Mouse (Mus musculus) forebrain, embryonic 16.5 days (tissue): ENCODE data around the gene Preb. TPM values are rescaled to one million over a fixed set of nuclear protein-coding genes. Genes with fewer than 3 reads are reported as not detected.

Experiments used
- polyA plus RNA-seq: library from polyadenylated mRNA; unstranded; fragments of >200 nt; fragmentation: Nextera tagmentation; extraction: Ambion mirVana; gene quantifications from 2 replicates; pipeline ENCODE4 v1.2.1, GENCODE M21; 2015

Gene Preb
- polyA plus RNA-seq, 1 experiment from 2014 or later, result 135 TPM

Other genes starting within 250 kb of the Preb start
- gene Dpysl5, start 248.8 kb downstream of the Preb start, polyA plus RNA-seq, result 274 and 278 TPM in 2 replicates
- 98.6 and 118 TPM in 2 replicates for gene Mapre3, start 145.7 kb downstream of the Preb start, polyA plus RNA-seq
- 50.6 and 52.7 TPM in 2 replicates for gene Tmem214, start 92.3 kb downstream of the Preb start, polyA plus RNA-seq
- gene Agbl5, start 71.7 kb downstream of the Preb start, polyA plus RNA-seq, result 22.7 and 23.3 TPM in 2 replicates
- 216 and 217 TPM in 2 replicates for gene Ost4, start 52.6 kb downstream of the Preb start, polyA plus RNA-seq
- 13.5 and 20.5 TPM in 2 replicates for gene Emilin1, start 47.0 kb downstream of the Preb start, polyA plus RNA-seq
- gene Khk, start 38.9 kb downstream of the Preb start, polyA plus RNA-seq, result 6.3 and 7.7 TPM in 2 replicates
- 15.8 and 29.0 TPM in 2 replicates for gene Cgref1, start 14.8 kb downstream of the Preb start, polyA plus RNA-seq
- gene Tcf23, start 8.3 kb upstream of the Preb start, polyA plus RNA-seq, result not detected in 2 replicates
- 155 and 158 TPM in 2 replicates for gene Atraid, start 88.0 kb upstream of the Preb start, polyA plus RNA-seq
- 15.7 and 18.2 TPM in 2 replicates for gene Slc5a6, start 88.6 kb upstream of the Preb start, polyA plus RNA-seq
- gene Cad, start 94.4 kb upstream of the Preb start, polyA plus RNA-seq, result 19.8 and 20.1 TPM in 2 replicates
- gene Dnajc5g, start 145.9 kb upstream of the Preb start, polyA plus RNA-seq, result not detected in 2 replicates
- gene Slc30a3, start 147.9 kb upstream of the Preb start, polyA plus RNA-seq, result 1.6 and 1.9 TPM in 2 replicates
- gene Trim54, start 156.4 kb upstream of the Preb start, polyA plus RNA-seq, result not detected in 2 replicates
- not detected in 2 replicates for gene Ucn, start 178.5 kb upstream of the Preb start, polyA plus RNA-seq
- 49.4 and 50.1 TPM in 2 replicates for gene Mpv17, start 193.9 kb upstream of the Preb start, polyA plus RNA-seq
- 1.8 and 2.5 TPM in 2 replicates for gene Gm29609, start 219.6 kb upstream of the Preb start, polyA plus RNA-seq
- 72.1 and 79.4 TPM in 2 replicates for gene Gtf3c2, start 219.8 kb upstream of the Preb start, polyA plus RNA-seq
- 131 and 139 TPM in 2 replicates for gene Snx17, start 232.9 kb upstream of the Preb start, polyA plus RNA-seq
- gene Eif2b4, start 233.1 kb upstream of the Preb start, polyA plus RNA-seq, result 91.0 and 93.4 TPM in 2 replicates
- gene Zfp513, start 241.9 kb upstream of the Preb start, polyA plus RNA-seq, result 13.0 and 14.7 TPM in 2 replicates